In genomic region chr13:49042371-49042770, GRCm38 (mm10) we compare ENCODE assay signal across 26 mouse cellular contexts.
"Had no signal": no experiment of that assay in that cellular context is flagged by ENCODE, and none has a peak within 500 bp of the region (broad histone marks: within the 10 kb centered on the region; RNA-seq: fewer than 3 reads in every experiment).

No protein-coding gene starts in this region.

- H3K9me3 ChIP-seq: embryonic facial prominence, embryonic 10.5 days; embryonic facial prominence, embryonic 12.5 days; embryonic facial prominence, embryonic 13.5 days; embryonic facial prominence, embryonic 15.5 days; forebrain, embryonic 10.5 days; forebrain, embryonic 12.5 days; forebrain, embryonic 13.5 days; forebrain, embryonic 15.5 days; heart, embryonic 10.5 days had no signal

- H3K4me3 ChIP-seq: embryonic facial prominence, embryonic 10.5 days; embryonic facial prominence, embryonic 12.5 days; embryonic facial prominence, embryonic 13.5 days; embryonic facial prominence, embryonic 15.5 days; erythroblast, embryonic 14.5 days; forebrain, embryonic 10.5 days; forebrain, embryonic 12.5 days; forebrain, embryonic 13.5 days; forebrain, embryonic 15.5 days; gastrocnemius, adult 2 months; heart, adult 2 months; heart, embryonic 10.5 days had no signal

- H3K36me3 ChIP-seq: embryonic facial prominence, embryonic 10.5 days; embryonic facial prominence, embryonic 15.5 days; heart, embryonic 10.5 days had no signal

- H3K9ac ChIP-seq: embryonic facial prominence, embryonic 12.5 days; embryonic facial prominence, embryonic 13.5 days; embryonic facial prominence, embryonic 15.5 days; forebrain, embryonic 12.5 days; forebrain, embryonic 13.5 days; forebrain, embryonic 15.5 days; forebrain, postnatal 0 days had no signal

- H3K4me2 ChIP-seq: embryonic facial prominence, embryonic 12.5 days; embryonic facial prominence, embryonic 13.5 days; embryonic facial prominence, embryonic 15.5 days; forebrain, embryonic 12.5 days; forebrain, embryonic 13.5 days; forebrain, embryonic 15.5 days; heart, embryonic 11.5 days had no signal

- H3K27me3 ChIP-seq: embryonic facial prominence, embryonic 12.5 days; embryonic facial prominence, embryonic 13.5 days; embryonic facial prominence, embryonic 15.5 days; forebrain, embryonic 12.5 days; forebrain, embryonic 13.5 days; forebrain, embryonic 15.5 days had no signal

- H3K27ac ChIP-seq: embryonic facial prominence, embryonic 10.5 days; embryonic facial prominence, embryonic 12.5 days; embryonic facial prominence, embryonic 13.5 days; embryonic facial prominence, embryonic 15.5 days; forebrain, embryonic 10.5 days; forebrain, embryonic 12.5 days; forebrain, embryonic 13.5 days; forebrain, embryonic 15.5 days; gastrocnemius, adult 2 months; heart, adult 2 months; heart, embryonic 10.5 days had no signal

- ATAC-seq: forebrain, embryonic 13.5 days; forebrain, embryonic 14.5 days; forebrain, embryonic 16.5 days; forebrain, postnatal 0 days had no signal

- DNase-seq: cerebellum, adult 8-10 months; cerebellum, adult 9-11 months; cerebellum, postnatal 14 days; embryo, embryonic 11 days; forebrain, postnatal 0 days; gastrocnemius, adult 2 months; gastrocnemius, postnatal 10 days; gastrocnemius, postnatal 14 days; gastrocnemius, postnatal 25 days; gastrocnemius, postnatal 36 days; heart, adult 11 months; heart, adult 18-20 months; heart, adult 2 months had no signal
